8 mouse cellular contexts compared by ENCODE assay signal in the genomic region with DNA sequence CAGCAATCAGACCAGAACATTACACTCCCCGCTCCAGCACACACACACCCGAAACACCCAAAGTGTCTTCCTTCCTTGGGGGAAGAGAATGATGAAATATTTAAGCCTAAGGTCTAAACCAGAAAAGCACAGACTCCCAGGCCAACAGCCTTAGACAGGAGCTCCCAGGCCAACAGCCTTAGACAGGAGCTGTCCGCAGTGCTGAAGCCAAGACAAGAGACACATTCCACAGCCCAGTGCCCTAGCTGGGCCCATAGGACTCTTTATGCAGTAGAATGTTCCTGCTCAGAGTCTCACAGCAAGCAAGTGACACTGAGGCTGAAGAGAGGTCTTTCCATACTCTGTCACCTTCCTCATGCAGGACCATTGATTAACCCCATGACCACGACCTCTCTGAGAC.
DNase-seq lines count a peak whose midpoint lies in the region; ATAC-seq and TF ChIP-seq lines count a peak whose summit lies in the region.

No protein-coding gene starts in this region.

- no peaks in the 10 kb centered on the region for H3K27me3 ChIP-seq in forebrain, embryonic 10.5 days (ENCODE audit: poor library complexity, severe bottlenecking)
- H3K27me3 ChIP-seq in forebrain, embryonic 15.5 days, result no peaks in the 10 kb centered on the region
- H3K27me3 ChIP-seq in megakaryocyte, embryonic 14.5 days (replicated peaks), result no peaks in the 10 kb centered on the region
- H3K27me3 ChIP-seq in embryonic facial prominence, embryonic 10.5 days (replicated peaks; ENCODE audit: low read depth, poor library complexity, severe bottlenecking), result no peaks in the 10 kb centered on the region
- H3K27me3 ChIP-seq in myocyte (ENCODE audit: control insufficient read depth, insufficient read depth, insufficient read length), result no peaks in the 10 kb centered on the region
- no peaks in the 10 kb centered on the region for H3K27me3 ChIP-seq in forebrain, postnatal 0 days (ENCODE audit: insufficient read depth, low read length)

- no peak for TF ChIP-seq CTCF in forebrain, postnatal 0 days (IDR thresholded peaks at IDR 0.05; ENCODE audit: low read depth)

- peaks cover 8% of the 10 kb centered on the region for H3K4me1 ChIP-seq in forebrain, embryonic 10.5 days
- H3K4me1 ChIP-seq in forebrain, embryonic 15.5 days, result peaks cover 11% of the 10 kb centered on the region
- H3K4me1 ChIP-seq in megakaryocyte, embryonic 14.5 days, result no peaks in the 10 kb centered on the region
- H3K4me1 ChIP-seq in embryonic facial prominence, embryonic 10.5 days, result peaks cover 6% of the 10 kb centered on the region; the same call in 1 of the 2 replicates
- no peaks in the 10 kb centered on the region for H3K4me1 ChIP-seq in forebrain, postnatal 0 days (ENCODE audit: insufficient read depth)

- no peaks in the 10 kb centered on the region for H3K36me3 ChIP-seq in forebrain, embryonic 10.5 days (replicated peaks)
- no peaks in the 10 kb centered on the region for H3K36me3 ChIP-seq in forebrain, embryonic 15.5 days
- H3K36me3 ChIP-seq in megakaryocyte, embryonic 14.5 days (replicated peaks; ENCODE audit: low read length), result no peaks in the 10 kb centered on the region
- H3K36me3 ChIP-seq in embryonic facial prominence, embryonic 10.5 days (replicated peaks), result no peaks in the 10 kb centered on the region
- no peaks in the 10 kb centered on the region for H3K36me3 ChIP-seq in myocyte (ENCODE audit: control insufficient read depth, insufficient read depth)
- H3K36me3 ChIP-seq in forebrain, postnatal 0 days (ENCODE audit: insufficient read depth), result 0 out of 2 replicates have a peak, but pooled peaks cover 3% of the 10 kb centered on the region

- no peak overlapping the region for H3ac ChIP-seq in myocyte (ENCODE audit: control insufficient read depth, insufficient read length)

- no peaks in the 10 kb centered on the region for H3K9me3 ChIP-seq in forebrain, embryonic 10.5 days
- no peaks in the 10 kb centered on the region for H3K9me3 ChIP-seq in forebrain, embryonic 15.5 days
- H3K9me3 ChIP-seq in megakaryocyte, embryonic 14.5 days, result peaks cover 45% of the 10 kb centered on the region
- no peaks in the 10 kb centered on the region for H3K9me3 ChIP-seq in embryonic facial prominence, embryonic 10.5 days
- no peaks in the 10 kb centered on the region for H3K9me3 ChIP-seq in forebrain, postnatal 0 days (ENCODE audit: low read length)

- TF ChIP-seq POLR2A in myocyte (IDR thresholded peaks at IDR 0.05; ENCODE audit: insufficient read length, low read depth), result no peak

- H3K79me2 ChIP-seq in myocyte (ENCODE audit: control insufficient read depth, insufficient read depth), result no peaks in the 10 kb centered on the region

- 60% methylated on average over 4 of the region's 4 CpGs for WGBS in forebrain, embryonic 10.5 days
- 68% methylated on average over 4 of the region's 4 CpGs for WGBS in forebrain, embryonic 15.5 days
- 62% methylated on average over 4 of the region's 4 CpGs for WGBS in embryonic facial prominence, embryonic 10.5 days
- WGBS in forebrain, postnatal 0 days, result 68% methylated on average over 4 of the region's 4 CpGs

- no peak overlapping the region for H3K27ac ChIP-seq in forebrain, embryonic 10.5 days
- H3K27ac ChIP-seq in forebrain, embryonic 15.5 days (replicated peaks), result no peak overlapping the region
- H3K27ac ChIP-seq in embryonic facial prominence, embryonic 10.5 days (replicated peaks), result no peak overlapping the region
- no peak overlapping the region for H3K27ac ChIP-seq in forebrain, postnatal 0 days (ENCODE audit: low read depth, low read length)

- H3K4me2 ChIP-seq in forebrain, embryonic 15.5 days (replicated peaks), result no peak overlapping the region
- H3K4me2 ChIP-seq in myocyte (ENCODE audit: low read depth), result no peak overlapping the region
- no peak overlapping the region for H3K4me2 ChIP-seq in forebrain, postnatal 0 days (ENCODE audit: low read depth)

- no peak for ATAC-seq in forebrain, embryonic 15.5 days (replicated peaks)
- ATAC-seq in megakaryocyte, adult 5-6 weeks (ENCODE audit: poor library complexity, severe bottlenecking), result no peak
- ATAC-seq in forebrain, postnatal 0 days, result no peak

- H3K4me3 ChIP-seq in forebrain, embryonic 10.5 days, result no peak overlapping the region
- H3K4me3 ChIP-seq in forebrain, embryonic 15.5 days, result no peak overlapping the region
- H3K4me3 ChIP-seq in megakaryocyte, embryonic 14.5 days (replicated peaks), result peak overlapping the region; percentile 31
- H3K4me3 ChIP-seq in embryonic facial prominence, embryonic 10.5 days, result no peak overlapping the region
- no peak overlapping the region for H3K4me3 ChIP-seq in myocyte
- H3K4me3 ChIP-seq in forebrain, postnatal 0 days (ENCODE audit: low read depth, low read length), result no peak overlapping the region

- DNase-seq in forebrain, embryonic 10.5 days (ENCODE audit: extremely low spot score, low spot score), result peak; percentile 55
- peak; percentile 79 for DNase-seq in embryonic facial prominence, embryonic 10.5 days (ENCODE audit: low spot score)
- no peak for DNase-seq in frontal cortex, postnatal 36 days (ENCODE audit: low spot score in 2 of 2)
- no peak for DNase-seq in forebrain, postnatal 0 days

- H3K9ac ChIP-seq in forebrain, embryonic 15.5 days (replicated peaks), result no peak overlapping the region
- H3K9ac ChIP-seq in forebrain, postnatal 0 days, result no peak overlapping the region

TF ChIP-seq in myocyte, 11 proteins besides CTCF, POLR2A, EP300 and RAD21:
- TF ChIP-seq REST (IDR thresholded peaks at IDR 0.05; ENCODE audit: insufficient read depth, insufficient read length), result peak; percentile 86
- no peak for TF ChIP-seq CEBPB (IDR thresholded peaks at IDR 0.05; ENCODE audit: insufficient read depth, poor library complexity, severe bottlenecking)

Comparison
In these comparisons a context has a peak if more than half of its experiments do, and no peak if none do; other contexts are left out.
1. DNase-seq: peak in forebrain, embryonic 10.5 days (single experiment) and embryonic facial prominence, embryonic 10.5 days (single experiment); none in frontal cortex, postnatal 36 days (0 of 2) and forebrain, postnatal 0 days (single experiment).